In the genomic region with DNA sequence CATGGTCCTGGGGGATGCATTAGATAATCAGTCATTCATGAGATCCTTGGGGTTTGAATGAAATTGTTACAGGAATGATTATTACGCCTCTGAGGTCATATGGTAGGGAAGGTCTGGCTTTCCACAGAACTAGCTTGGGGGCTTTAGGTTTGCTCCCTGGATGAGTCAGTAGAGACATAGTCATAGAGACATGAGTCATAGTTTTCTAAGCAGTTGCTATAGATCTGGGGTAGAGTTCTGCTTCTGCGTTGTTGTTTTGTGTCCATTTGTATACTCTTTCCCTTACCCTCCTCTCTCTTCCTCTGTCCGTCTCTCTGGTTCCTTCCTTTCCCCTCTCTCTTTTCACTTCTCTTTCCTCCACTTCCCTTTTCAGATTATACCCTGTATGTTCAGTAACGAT, we compare ENCODE assay signal across 15 mouse cellular contexts.
"Had no signal": no experiment of that assay in that cellular context is flagged by ENCODE, and none has a peak within 500 bp of the region (broad histone marks: within the 10 kb centered on the region; RNA-seq: fewer than 3 reads in every experiment).

No protein-coding gene starts in this region.

- H3K9ac ChIP-seq: limb, embryonic 12.5 days; liver, embryonic 13.5 days; liver, postnatal 0 days; lung, embryonic 15.5 days; midbrain, embryonic 12.5 days; stomach, embryonic 15.5 days had no signal

- H3K9me3 ChIP-seq: limb, embryonic 12.5 days; liver, embryonic 13.5 days; lung, embryonic 15.5 days; midbrain, embryonic 12.5 days; stomach, embryonic 15.5 days had no signal

- H3K27me3 ChIP-seq: limb, embryonic 12.5 days; liver, embryonic 13.5 days; lung, embryonic 15.5 days; megakaryocyte, embryonic 14.5 days; midbrain, embryonic 12.5 days; stomach, embryonic 15.5 days had no signal

- H3K4me1 ChIP-seq: limb, embryonic 12.5 days; liver, embryonic 13.5 days; lung, embryonic 15.5 days; megakaryocyte, embryonic 14.5 days; midbrain, embryonic 12.5 days; stomach, embryonic 15.5 days had no signal

- H3K36me3 ChIP-seq: limb, embryonic 12.5 days; liver, embryonic 13.5 days; lung, embryonic 15.5 days; stomach, embryonic 15.5 days had no signal

- DNase-seq: kidney, postnatal 14 days; liver; liver, embryonic 13.5 days; liver, postnatal 0 days; lung, postnatal 14 days; retina, postnatal 1 day; thymus, adult 2 months; thymus, postnatal 25 days had no signal

- H3K4me2 ChIP-seq: limb, embryonic 12.5 days; liver, embryonic 13.5 days; lung, embryonic 15.5 days; midbrain, embryonic 12.5 days; stomach, embryonic 15.5 days had no signal

- ATAC-seq: intestine, postnatal 0 days; liver, postnatal 0 days had no signal

- H3K27ac ChIP-seq: limb, embryonic 12.5 days; liver, embryonic 13.5 days; lung, embryonic 15.5 days; macrophage; midbrain, embryonic 12.5 days; stomach, embryonic 15.5 days had no signal

- H3K4me3 ChIP-seq: limb, embryonic 12.5 days; liver, embryonic 13.5 days; lung, embryonic 15.5 days; megakaryocyte, embryonic 14.5 days; midbrain, embryonic 12.5 days; stomach, embryonic 15.5 days had no signal
